Mouse (Mus musculus): ENCODE measurements around the gene Ube2d3. TPM values are rescaled to one million over a fixed set of nuclear protein-coding genes. Genes with fewer than 3 reads are reported as not detected.

Gene Ube2d3
- polyA plus RNA-seq, 1 experiment, result 31.3 TPM

DNA sequence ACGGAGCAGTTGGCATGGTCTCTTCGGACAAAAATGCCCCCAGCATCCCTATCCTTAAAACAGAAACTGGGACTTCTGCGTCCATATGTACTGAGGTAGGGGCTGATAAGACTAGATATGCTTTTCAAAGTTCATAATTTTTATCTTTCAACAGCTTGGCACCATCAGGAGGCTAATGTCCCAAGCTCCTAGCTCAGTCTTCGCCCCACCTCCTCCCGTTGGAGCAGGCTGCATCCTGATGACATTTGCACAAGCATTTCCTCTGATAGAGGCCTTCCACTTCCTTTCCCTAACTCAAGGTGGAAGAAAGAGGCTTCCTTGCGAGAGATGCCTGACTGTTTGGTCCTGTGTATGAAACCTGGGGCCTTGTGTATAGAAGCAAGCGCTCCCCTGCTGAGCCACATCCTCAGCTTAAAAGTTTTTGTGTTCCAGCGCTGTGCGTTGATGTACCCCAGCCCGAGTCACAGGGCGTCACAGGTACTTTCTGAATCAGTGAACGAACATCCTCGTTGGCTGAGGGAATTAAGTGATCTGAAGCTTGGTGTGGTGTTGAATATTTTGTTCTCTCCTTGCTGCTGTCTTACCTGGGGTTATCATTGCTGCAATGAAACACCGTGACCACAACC is 76.0 kb downstream of the Ube2d3 start:
- no peak for TF ChIP-seq TAL1 (IDR thresholded peaks at IDR 0.05; ENCODE audit: low read length)
- TF ChIP-seq GATA1 (IDR thresholded peaks at IDR 0.05; ENCODE audit: low read length), result no peak
- no peaks in the 10 kb centered on the region for H3K27me3 ChIP-seq (ENCODE audit: control insufficient read depth)
- H3K9me3 ChIP-seq (ENCODE audit: control insufficient read depth, low read length), result no peaks in the 10 kb centered on the region
- H3K4me1 ChIP-seq (ENCODE audit: control insufficient read depth), result peaks cover 8% of the 10 kb centered on the region
- no peaks in the 10 kb centered on the region for H3K36me3 ChIP-seq (ENCODE audit: control insufficient read depth)
- H3K4me3 ChIP-seq (replicated peaks), result no peak overlapping the region

DNA sequence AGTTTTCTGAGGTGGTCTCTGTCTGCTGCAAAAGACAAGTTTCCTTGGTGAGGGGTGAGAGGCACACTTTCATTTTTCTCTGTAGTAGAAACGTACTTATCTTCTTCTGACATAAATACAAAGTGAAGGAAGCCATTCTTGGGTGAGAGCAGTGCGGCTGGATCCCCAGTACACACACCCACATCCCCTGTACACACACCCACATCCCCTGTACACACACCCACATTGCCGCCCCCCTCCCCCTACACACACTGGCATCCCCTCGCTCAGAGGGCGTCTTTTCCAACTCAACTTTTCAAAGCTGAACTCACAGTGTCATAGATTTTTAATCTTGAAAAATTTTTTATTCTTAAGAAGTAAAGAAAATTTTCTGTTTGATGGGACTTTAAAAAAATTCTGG is 77.3 kb downstream of the Ube2d3 start:
- H3K36me3 ChIP-seq (ENCODE audit: control insufficient read depth), result no peaks in the 10 kb centered on the region
- TF ChIP-seq TAL1 (IDR thresholded peaks at IDR 0.05; ENCODE audit: low read length) (no peak), GATA1 (IDR thresholded peaks at IDR 0.05; ENCODE audit: low read length) (no peak)
- H3K4me1 ChIP-seq (ENCODE audit: control insufficient read depth), result peaks cover 8% of the 10 kb centered on the region
- H3K27me3 ChIP-seq (ENCODE audit: control insufficient read depth), result no peaks in the 10 kb centered on the region
- no peak overlapping the region for H3K4me3 ChIP-seq (replicated peaks)
- H3K9me3 ChIP-seq (ENCODE audit: control insufficient read depth, low read length), result no peaks in the 10 kb centered on the region

- H3K4me3 ChIP-seq (replicated peaks), result no peak overlapping the region
- H3K27me3 ChIP-seq (ENCODE audit: control insufficient read depth), result no peaks in the 10 kb centered on the region
- peaks cover 8% of the 10 kb centered on the region for H3K4me1 ChIP-seq (ENCODE audit: control insufficient read depth)
- H3K36me3 ChIP-seq (ENCODE audit: control insufficient read depth), result no peaks in the 10 kb centered on the region
- TF ChIP-seq GATA1 (IDR thresholded peaks at IDR 0.05; ENCODE audit: low read length) (no peak), TAL1 (IDR thresholded peaks at IDR 0.05; ENCODE audit: low read length) (no peak)
- H3K9me3 ChIP-seq (ENCODE audit: control insufficient read depth, low read length), result no peaks in the 10 kb centered on the region
These were observed 78.9 kb downstream of the Ube2d3 start for GRCm38 (mm10) chr3:135516891-135517290.

Other genes with a start within 250 kb of the Ube2d3 start
- 1.1 and 2.0 TPM in 2 replicates for gene Cenpe, start 225.6 kb upstream of the Ube2d3 start, polyA plus RNA-seq (2012)
- not detected in 2 replicates for gene Bdh2, start 156.9 kb upstream of the Ube2d3 start, polyA plus RNA-seq (2012)
- 0.02 TPM in 1 of 2 replicates, not detected in the other for gene Slc9b2, start 130.4 kb upstream of the Ube2d3 start, polyA plus RNA-seq (2012)
- gene Slc9b1, start 90.1 kb upstream of the Ube2d3 start, polyA plus RNA-seq (2012), result 0.04 TPM in 1 of 2 replicates, not detected in the other
- gene Cisd2, start 14.2 kb upstream of the Ube2d3 start, polyA plus RNA-seq (2012), result 3.5 TPM in 2 replicates
- 0.03 TPM in 1 of 2 replicates, not detected in the other for gene Manba, start 47.5 kb downstream of the Ube2d3 start, polyA plus RNA-seq (2012)

All from erythroblast, embryonic 14.5 days (primary cell).